Mouse (Mus musculus) bone marrow macrophage, adult 2 months (primary cell): ENCODE results near the gene Hmcn2.

ENCODE experiments used
- CTCF ChIP-seq: IDR thresholded peaks from 2 replicates; pipeline ENCODE4 v1.5.1; 2012; ENCODE audit warnings: low read depth, mild to moderate bottlenecking, low read length, moderate library complexity
- POLR2A ChIP-seq: IDR thresholded peaks from 2 replicates; pipeline ENCODE4 v1.6.1; 2012; ENCODE audit warnings: mild to moderate bottlenecking, low read depth, low read length, borderline replicate concordance

- TF ChIP-seq CTCF: 0 out of 2 replicates have a peak, but pooled peaks have one; percentile 10
- no peak for TF ChIP-seq POLR2A
These were observed 106.7 kb downstream of the Hmcn2 start for GRCm38 (mm10) chr2:31420914-31421313.
